Mouse (Mus musculus): ENCODE results near the gene Ghr. TPM values are rescaled to one million over a fixed set of nuclear protein-coding genes. Genes with fewer than 3 reads are reported as not detected.

The Ghr gene
- polyA plus RNA-seq, 2 experiments: 49.7 to 92.9 TPM

- Histone ChIP-seq H3K4me2 (replicated peaks; ENCODE audit: low read depth, low read length, severe bottlenecking) (no peak overlapping the region), H3K36me3 (ENCODE audit: control insufficient read depth, insufficient read depth, low read length) (no peaks in the 10 kb centered on the region; the same call in 1 of the 2 replicates), H3K4me1 (ENCODE audit: control insufficient read depth, insufficient read depth, low read length) (no peaks in the 10 kb centered on the region), H3K9me3 (ENCODE audit: control insufficient read depth, low read length) (no peaks in the 10 kb centered on the region), H3K27me3 (ENCODE audit: control insufficient read depth, insufficient read depth, low read length) (no peaks in the 10 kb centered on the region), H3K4me3 (replicated peaks; ENCODE audit: low read length) (no peak overlapping the region), H3K9ac (ENCODE audit: low read depth, low read length, severe bottlenecking) (no peak overlapping the region), H3K27ac (replicated peaks; ENCODE audit: low read depth, low read length) (no peak overlapping the region)
- ATAC-seq (ENCODE audit: low FRiP score, low read depth) (no peak), DNase-seq (ENCODE audit: low spot score) (no peak)
- WGBS: 79% methylated on average over 5 of the region's 5 CpGs
- TF ChIP-seq POLR2A (IDR thresholded peaks at IDR 0.05; ENCODE audit: borderline replicate concordance, extremely low read depth, insufficient read depth, insufficient read length): no peak
Observed at GRCm38 (mm10) chr15:3452080-3452752, 131.1 kb downstream of the Ghr start.

DNA sequence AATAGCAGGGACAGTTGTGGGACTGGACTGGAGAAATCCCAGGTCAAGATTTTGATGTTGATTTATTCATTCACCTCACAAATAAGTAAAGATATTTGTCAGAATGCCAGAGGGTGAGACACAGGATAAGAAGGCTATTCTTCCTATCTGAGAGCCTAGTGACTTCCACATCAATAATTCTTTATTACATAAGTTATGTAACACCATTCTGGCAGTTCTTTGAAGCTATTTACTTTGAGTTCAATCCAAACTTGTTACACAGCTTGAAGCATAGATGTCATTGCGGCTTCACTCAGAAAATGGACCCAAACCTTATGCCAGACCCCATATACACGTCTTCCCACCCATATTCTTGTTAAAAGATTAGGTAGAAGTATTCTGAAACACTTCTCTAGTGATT, 133.7 kb downstream of the Ghr start:
- no peak overlapping the region for H3K27ac ChIP-seq (replicated peaks; ENCODE audit: low read depth, low read length)
- H3K4me3 ChIP-seq (replicated peaks; ENCODE audit: low read length): no peak overlapping the region
- H3K9me3 ChIP-seq (ENCODE audit: control insufficient read depth, low read length): no peaks in the 10 kb centered on the region
- no peak for DNase-seq (ENCODE audit: low spot score)
- H3K27me3 ChIP-seq (ENCODE audit: control insufficient read depth, insufficient read depth, low read length): no peaks in the 10 kb centered on the region
- no peaks in the 10 kb centered on the region for H3K36me3 ChIP-seq (ENCODE audit: control insufficient read depth, insufficient read depth, low read length)
- H3K4me2 ChIP-seq (replicated peaks; ENCODE audit: low read depth, low read length, severe bottlenecking): no peak overlapping the region
- peaks cover 2% of the 10 kb centered on the region; the same call in 1 of the 2 replicates for H3K4me1 ChIP-seq (ENCODE audit: control insufficient read depth, insufficient read depth, low read length)
- ATAC-seq (ENCODE audit: low FRiP score, low read depth): no peak
- TF ChIP-seq POLR2A (IDR thresholded peaks at IDR 0.05; ENCODE audit: borderline replicate concordance, extremely low read depth, insufficient read depth, insufficient read length): no peak
- WGBS: 61% methylated on average over 2 of the region's 2 CpGs
- H3K9ac ChIP-seq (ENCODE audit: low read depth, low read length, severe bottlenecking): no peak overlapping the region

DNA sequence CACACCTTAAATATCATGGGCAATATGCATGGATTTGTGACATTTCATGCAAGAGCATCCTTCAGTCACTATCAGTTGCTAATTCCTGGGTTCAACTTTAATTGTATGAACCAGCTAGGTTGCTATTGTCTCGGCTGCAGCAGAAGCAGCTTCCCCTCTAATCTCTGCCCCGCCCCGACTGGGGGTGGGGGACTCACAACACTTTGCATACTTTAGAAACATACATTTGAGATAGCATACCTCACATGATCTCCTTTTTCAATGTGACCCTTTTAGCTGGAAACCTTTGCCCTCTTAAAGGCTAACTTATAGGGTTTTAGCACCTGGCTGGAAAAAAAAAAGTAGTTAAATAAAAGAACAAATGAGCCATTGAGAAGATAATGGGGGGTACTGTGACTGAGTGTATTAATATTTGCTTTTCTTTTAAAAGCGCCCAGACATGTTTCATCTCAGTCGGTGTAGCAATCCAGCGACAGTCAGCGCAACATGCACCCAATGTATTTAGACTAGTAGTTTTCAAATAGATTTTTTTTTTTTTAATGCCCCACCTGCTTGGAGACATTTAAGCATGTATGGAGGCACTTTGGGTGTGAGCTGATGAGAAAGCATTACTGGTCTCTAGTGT, 137.9 kb downstream of the Ghr start:
- H3K36me3 ChIP-seq (ENCODE audit: control insufficient read depth, insufficient read depth, low read length): no peaks in the 10 kb centered on the region
- peaks cover 5% of the 10 kb centered on the region; the same call in 1 of the 2 replicates for H3K4me1 ChIP-seq (ENCODE audit: control insufficient read depth, insufficient read depth, low read length)
- DNase-seq (ENCODE audit: low spot score): no peak
- no peak for ATAC-seq (ENCODE audit: low FRiP score, low read depth)
- no peak overlapping the region for H3K4me3 ChIP-seq (replicated peaks; ENCODE audit: low read length)
- TF ChIP-seq POLR2A (IDR thresholded peaks at IDR 0.05; ENCODE audit: borderline replicate concordance, extremely low read depth, insufficient read depth, insufficient read length): no peak
- no peaks in the 10 kb centered on the region for H3K27me3 ChIP-seq (ENCODE audit: control insufficient read depth, insufficient read depth, low read length)
- no peak overlapping the region for H3K27ac ChIP-seq (replicated peaks; ENCODE audit: low read depth, low read length)
- no peak overlapping the region for H3K4me2 ChIP-seq (replicated peaks; ENCODE audit: low read depth, low read length, severe bottlenecking)
- H3K9me3 ChIP-seq (ENCODE audit: control insufficient read depth, low read length): no peaks in the 10 kb centered on the region
- no peak overlapping the region for H3K9ac ChIP-seq (ENCODE audit: low read depth, low read length, severe bottlenecking)
- 79% methylated on average over 7 of the region's 7 CpGs for WGBS

- no peak for TF ChIP-seq POLR2A (IDR thresholded peaks at IDR 0.05; ENCODE audit: borderline replicate concordance, extremely low read depth, insufficient read depth, insufficient read length)
- ATAC-seq (ENCODE audit: low FRiP score, low read depth) (no peak), DNase-seq (ENCODE audit: low spot score) (no peak)
- peaks cover 5% of the 10 kb centered on the region; the same call in 1 of the 2 replicates for H3K4me1 ChIP-seq (ENCODE audit: control insufficient read depth, insufficient read depth, low read length)
- no peak overlapping the region for H3K4me3 ChIP-seq (replicated peaks; ENCODE audit: low read length)
- H3K4me2 ChIP-seq (replicated peaks; ENCODE audit: low read depth, low read length, severe bottlenecking): no peak overlapping the region
- no peak overlapping the region for H3K27ac ChIP-seq (replicated peaks; ENCODE audit: low read depth, low read length)
- 74% methylated on average over 8 of the region's 8 CpGs for WGBS
- H3K9ac ChIP-seq (ENCODE audit: low read depth, low read length, severe bottlenecking): no peak overlapping the region
- H3K9me3 ChIP-seq (ENCODE audit: control insufficient read depth, low read length): no peaks in the 10 kb centered on the region
- H3K36me3 ChIP-seq (ENCODE audit: control insufficient read depth, insufficient read depth, low read length): no peaks in the 10 kb centered on the region
- H3K27me3 ChIP-seq (ENCODE audit: control insufficient read depth, insufficient read depth, low read length): no peaks in the 10 kb centered on the region
Observed at GRCm38 (mm10) chr15:3444448-3445020, 138.8 kb downstream of the Ghr start.

GRCm38 (mm10) chr15:3441506-3442286, 141.6 kb downstream of the Ghr start:
- no peak overlapping the region for H3K4me3 ChIP-seq (replicated peaks; ENCODE audit: low read length)
- WGBS: 60% methylated on average over 4 of the region's 4 CpGs
- no peak for TF ChIP-seq POLR2A (IDR thresholded peaks at IDR 0.05; ENCODE audit: borderline replicate concordance, extremely low read depth, insufficient read depth, insufficient read length)
- DNase-seq (ENCODE audit: low spot score): no peak
- no peaks in the 10 kb centered on the region for H3K27me3 ChIP-seq (ENCODE audit: control insufficient read depth, insufficient read depth, low read length)
- H3K4me2 ChIP-seq (replicated peaks; ENCODE audit: low read depth, low read length, severe bottlenecking): no peak overlapping the region
- H3K9ac ChIP-seq (ENCODE audit: low read depth, low read length, severe bottlenecking): no peak overlapping the region
- no peak for ATAC-seq (ENCODE audit: low FRiP score, low read depth)
- no peaks in the 10 kb centered on the region for H3K9me3 ChIP-seq (ENCODE audit: control insufficient read depth, low read length)
- H3K27ac ChIP-seq (replicated peaks; ENCODE audit: low read depth, low read length): no peak overlapping the region
- peaks cover 5% of the 10 kb centered on the region; the same call in 1 of the 2 replicates for H3K4me1 ChIP-seq (ENCODE audit: control insufficient read depth, insufficient read depth, low read length)
- no peaks in the 10 kb centered on the region for H3K36me3 ChIP-seq (ENCODE audit: control insufficient read depth, insufficient read depth, low read length)

All from limb, embryonic 14.5 days (tissue).